Mouse (Mus musculus) thymus, adult 2 months (tissue): Measurements from ENCODE around the gene Rbms1. TPM values are rescaled to one million over a fixed set of nuclear protein-coding genes. Genes with fewer than 3 reads are reported as not detected.

Source experiments
- DNase-seq: peaks from one replicate; pipeline ENCODE4 v3.0.0; 2021
- H3K27ac ChIP-seq: fragments of 200-500 bp; 2 replicates; pipeline ENCODE4 v1.5.1; 2012; ENCODE audit warnings: low read length, control low read depth; ENCODE audit not compliant: control insufficient read depth, insufficient read depth
- H3K27me3 ChIP-seq: fragments of 200-500 bp; 2 replicates; pipeline ENCODE4 v1.6.1; 2012; ENCODE audit warnings: mild to moderate bottlenecking, low read length, moderate library complexity, mixed read lengths; ENCODE audit not compliant: control insufficient read depth, insufficient read depth
- H3K36me3 ChIP-seq: fragments of 200-500 bp; 2 replicates; pipeline ENCODE4 v1.6.1; 2012; ENCODE audit warnings: mild to moderate bottlenecking, low read length, moderate library complexity; ENCODE audit not compliant: control insufficient read depth, insufficient read depth
- H3K4me1 ChIP-seq: fragments of 200-500 bp; replicated peaks from 2 replicates; pipeline ENCODE4 v1.6.1; 2012; ENCODE audit warnings: low read length; ENCODE audit not compliant: control insufficient read depth, insufficient read depth
- H3K4me3 ChIP-seq: fragments of 200-500 bp; 2 replicates; pipeline ENCODE4 v1.5.1; 2012; ENCODE audit warnings: mild to moderate bottlenecking, low read length, control low read depth, moderate library complexity; ENCODE audit not compliant: control insufficient read depth, insufficient read depth
- CTCF ChIP-seq: fragments of 200-500 bp; IDR thresholded peaks from 2 replicates; pipeline ENCODE4 v1.5.1; 2012; ENCODE audit warnings: mild to moderate bottlenecking, control low read depth, low read length, moderate library complexity, borderline replicate concordance; ENCODE audit not compliant: control insufficient read depth, poor library complexity, insufficient read depth; ENCODE audit errors: extremely low read depth
- POLR2A ChIP-seq: fragments of 200-500 bp; IDR thresholded peaks from 2 replicates; pipeline ENCODE4 v1.6.1; 2012; ENCODE audit warnings: mild to moderate bottlenecking, low read length, control low read depth, moderate library complexity; ENCODE audit not compliant: control insufficient read depth, poor library complexity, insufficient read depth; ENCODE audit errors: extremely low read depth
- WGBS: fragments of 180-500 bp; shearing (Covaris S2); methylation state at CpG from one replicate; pipeline ENCODE4 v1.1.7; 2018; 5-methylcytosine and 5-hydroxymethylcytosine counted together
- polyA plus RNA-seq: library from polyadenylated mRNA; depleted of rRNA; stranded (reverse); fragments of >200 nt; gene quantifications from 2 replicates; pipeline ENCODE4 v1.2.3, GENCODE M21; 2012

Rbms1 gene
- polyA plus RNA-seq, 1 experiment: 151 TPM

- no peak for TF ChIP-seq POLR2A
- TF ChIP-seq CTCF: no peak
- H3K27me3 ChIP-seq: no peaks in the 10 kb centered on the region
- 64% methylated on average over 3 of the region's 3 CpGs for WGBS
- H3K4me3 ChIP-seq: no peak overlapping the region
- H3K27ac ChIP-seq: no peak overlapping the region
- H3K4me1 ChIP-seq: no peaks in the 10 kb centered on the region
- H3K36me3 ChIP-seq: no peaks in the 10 kb centered on the region
- DNase-seq: no peak
Measured at GRCm38 (mm10) chr2:60821635-60822034, 141.4 kb downstream of the Rbms1 start.

- Histone ChIP-seq H3K36me3 (no peaks in the 10 kb centered on the region), H3K4me3 (no peak overlapping the region), H3K27me3 (no peaks in the 10 kb centered on the region), H3K27ac (no peak overlapping the region), H3K4me1 (no peaks in the 10 kb centered on the region)
- no peak for TF ChIP-seq POLR2A
- no peak for TF ChIP-seq CTCF
- no peak for DNase-seq
- WGBS: 64% methylated on average over 2 of the region's 2 CpGs
Measured at GRCm38 (mm10) chr2:60818632-60819031, 144.4 kb downstream of the Rbms1 start.

- 95% methylated on average over 2 of the region's 2 CpGs for WGBS
- Histone ChIP-seq H3K4me3 (no peak overlapping the region), H3K27me3 (no peaks in the 10 kb centered on the region), H3K27ac (no peak overlapping the region), H3K36me3 (no peaks in the 10 kb centered on the region), H3K4me1 (no peaks in the 10 kb centered on the region)
- DNase-seq: no peak
- TF ChIP-seq POLR2A (no peak), CTCF (no peak)
Measured at GRCm38 (mm10) chr2:60816307-60816706, 146.7 kb downstream of the Rbms1 start.

GRCm38 (mm10) chr2:60814788-60815187 lies 148.2 kb downstream of the Rbms1 start:
- 97% methylated on average over 6 of the region's 6 CpGs for WGBS
- peaks cover 7% of the 10 kb centered on the region for H3K4me1 ChIP-seq
- no peak for DNase-seq
- no peak overlapping the region for H3K4me3 ChIP-seq
- H3K27ac ChIP-seq: no peak overlapping the region
- no peaks in the 10 kb centered on the region for H3K36me3 ChIP-seq
- TF ChIP-seq CTCF (no peak), POLR2A (no peak)
- H3K27me3 ChIP-seq: no peaks in the 10 kb centered on the region

- H3K4me1 ChIP-seq: peaks cover 17% of the 10 kb centered on the region
- no peak for DNase-seq
- TF ChIP-seq CTCF (no peak), POLR2A (no peak)
- H3K27me3 ChIP-seq: no peaks in the 10 kb centered on the region
- H3K36me3 ChIP-seq: no peaks in the 10 kb centered on the region
- H3K27ac ChIP-seq: no peak overlapping the region
- H3K4me3 ChIP-seq: no peak overlapping the region
- WGBS: 92% methylated on average over 12 of the region's 12 CpGs
Measured at GRCm38 (mm10) chr2:60812949-60813348, 150.0 kb downstream of the Rbms1 start.

GRCm38 (mm10) chr2:60810617-60811016 lies 152.4 kb downstream of the Rbms1 start:
- Histone ChIP-seq H3K27me3 (no peaks in the 10 kb centered on the region), H3K4me3 (no peak overlapping the region), H3K36me3 (no peaks in the 10 kb centered on the region), H3K27ac (peak overlapping the region; percentile 22; the same call in 1 of the 2 replicates), H3K4me1 (peaks cover 17% of the 10 kb centered on the region)
- no peak for TF ChIP-seq POLR2A
- TF ChIP-seq CTCF: no peak
- DNase-seq: peak; percentile 61

GRCm38 (mm10) chr2:60809441-60809921 lies 153.5 kb downstream of the Rbms1 start:
- no peaks in the 10 kb centered on the region for H3K27me3 ChIP-seq
- no peak overlapping the region for H3K4me3 ChIP-seq
- H3K27ac ChIP-seq: peak overlapping the region; percentile 2; the same call in 1 of the 2 replicates
- DNase-seq: no peak
- 79% methylated on average over 7 of the region's 7 CpGs for WGBS
- no peaks in the 10 kb centered on the region for H3K36me3 ChIP-seq
- no peak for TF ChIP-seq CTCF
- no peak for TF ChIP-seq POLR2A
- H3K4me1 ChIP-seq: peaks cover 17% of the 10 kb centered on the region
